Mouse (Mus musculus): ENCODE results near the gene Lclat1.

The Lclat1 gene

DNA sequence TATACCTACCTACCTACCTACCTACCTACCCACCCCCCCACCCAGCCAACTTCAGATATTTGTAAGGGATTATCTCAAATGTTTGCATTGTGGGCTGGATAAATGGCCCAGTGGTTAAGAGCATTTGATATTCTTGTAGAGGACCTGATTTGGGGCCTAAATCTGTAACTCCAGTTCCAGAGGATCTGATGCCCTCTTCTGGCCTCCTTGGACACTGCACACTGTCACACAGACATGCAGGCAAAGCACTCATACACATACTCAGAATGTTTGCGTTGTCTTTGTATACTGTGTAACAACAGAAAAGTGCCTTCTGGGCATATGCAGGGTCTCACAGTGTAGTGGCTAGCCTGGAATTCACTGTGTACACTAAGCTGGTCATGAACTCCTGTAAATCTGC lies 88.4 kb downstream of the Lclat1 start:
- peak; percentile 44 for DNase-seq (ENCODE audit: low spot score)

DNA sequence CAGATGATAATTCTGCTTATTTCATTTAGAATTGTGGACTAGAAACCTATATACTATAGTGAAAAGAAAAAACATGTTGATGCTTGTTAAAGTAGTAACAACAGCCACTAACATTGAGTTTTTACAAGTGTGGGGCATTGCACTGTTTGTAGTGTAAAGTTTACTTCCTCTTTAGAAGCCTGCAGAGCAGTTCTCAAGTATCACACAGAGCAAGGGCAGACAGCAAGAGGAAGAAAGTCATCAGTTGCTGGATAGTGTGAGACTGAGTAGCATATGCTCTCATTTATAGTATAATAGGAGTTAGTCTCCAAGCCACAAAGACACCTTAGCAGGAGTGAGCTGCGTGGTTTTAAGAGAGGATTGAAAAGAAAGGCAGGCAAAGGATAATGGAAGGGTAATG lies 89.9 kb downstream of the Lclat1 start:
- DNase-seq (ENCODE audit: low spot score) = no peak

- DNase-seq (ENCODE audit: low spot score) = no peak
Measured at GRCm38 (mm10) chr17:73199387-73199786, 91.6 kb downstream of the Lclat1 start.

DNA sequence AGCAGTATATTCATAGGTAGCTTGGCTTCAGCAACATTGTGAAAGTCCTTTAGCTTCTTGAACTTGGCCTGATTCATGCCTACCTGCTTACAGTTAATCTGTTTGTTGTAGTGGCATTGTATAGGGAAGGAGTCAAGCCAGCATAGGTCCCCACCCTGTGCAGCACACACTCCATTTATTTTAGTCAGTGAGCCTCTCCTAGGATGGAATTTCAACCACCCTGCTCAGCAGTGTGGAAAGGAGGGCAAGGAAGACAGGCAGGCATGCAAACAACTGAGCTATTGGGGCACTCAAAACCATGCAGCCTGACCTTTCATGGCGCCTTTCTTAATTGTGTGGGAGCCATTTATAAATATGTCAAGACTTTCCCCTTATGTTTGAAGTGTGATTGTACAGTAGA lies 92.6 kb downstream of the Lclat1 start:
- DNase-seq (ENCODE audit: low spot score) = no peak

- DNase-seq (ENCODE audit: low spot score) = no peak
Measured at GRCm38 (mm10) chr17:73203642-73204332, 96.0 kb downstream of the Lclat1 start.

- no peak for DNase-seq (ENCODE audit: low spot score)
Measured at GRCm38 (mm10) chr17:73210960-73211531, 103.3 kb downstream of the Lclat1 start.

- no peak for DNase-seq (ENCODE audit: low spot score)
Measured at GRCm38 (mm10) chr17:73212754-73213153, 105.0 kb downstream of the Lclat1 start.

- DNase-seq (ENCODE audit: low spot score) = no peak
Measured at GRCm38 (mm10) chr17:73213187-73213586, 105.4 kb downstream of the Lclat1 start.

DNA sequence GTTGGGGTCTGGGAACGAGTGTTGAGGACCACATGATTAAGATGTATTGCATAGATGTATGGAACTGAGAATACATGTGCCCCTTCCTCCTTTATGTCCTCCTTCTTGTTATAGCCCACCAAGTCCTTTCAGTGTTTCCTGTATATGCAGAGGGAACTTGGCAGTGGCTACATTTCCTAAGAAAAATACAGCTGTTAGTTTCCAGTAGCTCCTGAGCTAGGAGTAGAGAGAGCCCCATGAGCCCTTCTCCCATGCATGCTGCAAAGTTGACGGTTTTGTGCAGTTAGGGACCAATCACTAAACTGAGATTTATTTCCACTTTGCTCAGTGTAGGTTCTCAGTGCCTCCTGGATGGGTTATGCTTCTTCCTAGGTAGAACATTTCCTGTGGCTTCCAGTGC lies 105.9 kb downstream of the Lclat1 start:
- no peak for DNase-seq (ENCODE audit: low spot score)

GRCm38 (mm10) chr17:73217274-73217673 lies 109.5 kb downstream of the Lclat1 start:
- DNase-seq (ENCODE audit: low spot score) = no peak

GRCm38 (mm10) chr17:73220746-73221145 lies 113.0 kb downstream of the Lclat1 start:
- DNase-seq (ENCODE audit: low spot score) = no peak

DNA sequence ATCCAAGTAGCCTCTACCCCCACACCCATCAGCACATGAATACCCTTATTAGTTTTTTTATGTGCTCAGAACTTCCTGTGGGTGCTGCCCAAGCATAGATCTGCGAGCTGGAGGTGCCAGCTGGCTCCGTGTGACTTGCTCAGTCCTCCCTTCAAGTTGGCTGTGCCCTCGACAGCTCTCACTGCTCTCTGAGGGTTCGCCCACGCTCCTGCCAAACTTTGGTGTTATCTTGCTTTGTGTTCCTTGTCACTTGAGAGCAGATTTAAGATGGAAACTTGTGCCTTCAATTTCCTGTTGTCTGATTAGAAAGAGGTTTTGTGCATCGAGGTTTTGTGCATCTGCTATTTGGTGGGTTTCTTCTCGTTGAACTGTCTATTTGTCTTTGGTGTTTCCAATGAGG lies 114.3 kb downstream of the Lclat1 start:
- DNase-seq (ENCODE audit: low spot score) = no peak

GRCm38 (mm10) chr17:73225442-73225841 lies 117.7 kb downstream of the Lclat1 start:
- no peak for DNase-seq (ENCODE audit: low spot score)

DNA sequence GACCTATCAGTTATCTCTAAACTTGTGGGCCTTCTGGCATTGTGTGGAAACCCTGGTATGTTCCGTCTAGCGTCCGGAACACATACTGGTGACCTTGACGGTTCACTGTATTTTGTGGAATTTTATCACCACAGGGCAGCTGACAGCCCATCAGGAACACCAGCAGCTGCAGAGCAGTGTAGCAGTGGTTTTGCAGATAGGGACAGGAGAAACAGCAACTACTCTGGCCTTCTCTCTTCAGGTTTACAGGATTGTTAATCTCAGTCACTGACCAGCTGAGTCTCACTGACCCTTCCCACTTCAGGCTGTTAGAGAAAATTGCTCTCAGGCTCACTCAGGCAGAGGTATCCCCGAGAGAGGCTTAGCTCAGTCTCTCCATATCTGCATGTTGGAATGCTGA lies 118.2 kb downstream of the Lclat1 start:
- peak; percentile 21 for DNase-seq (ENCODE audit: low spot score)

DNA sequence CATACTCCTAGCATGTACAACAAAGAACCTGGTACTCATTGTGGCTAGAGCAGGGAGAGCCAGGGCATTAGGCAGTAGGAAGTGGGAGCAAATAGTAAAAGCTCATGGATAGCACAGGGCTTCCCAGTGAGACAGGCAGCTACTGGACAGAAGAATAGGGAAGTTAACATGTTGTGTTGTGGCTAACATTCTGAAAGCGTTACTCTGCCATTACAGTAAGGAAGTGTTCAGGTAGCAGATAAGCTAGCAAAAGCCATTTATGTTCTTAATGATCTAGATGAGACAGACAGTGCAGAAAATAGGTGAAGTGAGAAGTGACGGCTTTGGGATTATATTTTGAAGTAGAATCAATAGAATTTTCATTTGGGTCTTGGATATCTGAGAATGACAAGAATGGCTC lies 118.8 kb downstream of the Lclat1 start:
- DNase-seq (ENCODE audit: low spot score) = no peak

DNA sequence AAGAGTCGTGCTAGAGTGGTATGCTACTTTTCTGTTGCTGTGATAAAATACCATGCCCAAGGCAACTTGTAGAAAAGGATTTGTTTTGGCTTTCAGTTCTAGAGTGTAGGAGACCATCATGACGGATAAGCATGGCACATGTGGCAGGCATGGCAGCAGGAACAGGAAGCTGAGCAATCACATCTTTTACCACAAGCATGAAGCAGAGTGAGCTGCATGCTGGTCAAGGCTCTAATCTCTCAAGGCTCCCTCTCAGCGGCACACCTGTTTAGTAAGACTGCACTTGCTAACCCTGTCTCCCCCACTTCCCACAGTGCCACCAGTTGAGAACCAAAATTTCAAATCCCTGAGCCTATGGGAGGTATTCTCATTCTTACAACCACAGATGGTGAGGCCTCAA lies 119.6 kb downstream of the Lclat1 start:
- no peak for DNase-seq (ENCODE audit: low spot score)

DNA sequence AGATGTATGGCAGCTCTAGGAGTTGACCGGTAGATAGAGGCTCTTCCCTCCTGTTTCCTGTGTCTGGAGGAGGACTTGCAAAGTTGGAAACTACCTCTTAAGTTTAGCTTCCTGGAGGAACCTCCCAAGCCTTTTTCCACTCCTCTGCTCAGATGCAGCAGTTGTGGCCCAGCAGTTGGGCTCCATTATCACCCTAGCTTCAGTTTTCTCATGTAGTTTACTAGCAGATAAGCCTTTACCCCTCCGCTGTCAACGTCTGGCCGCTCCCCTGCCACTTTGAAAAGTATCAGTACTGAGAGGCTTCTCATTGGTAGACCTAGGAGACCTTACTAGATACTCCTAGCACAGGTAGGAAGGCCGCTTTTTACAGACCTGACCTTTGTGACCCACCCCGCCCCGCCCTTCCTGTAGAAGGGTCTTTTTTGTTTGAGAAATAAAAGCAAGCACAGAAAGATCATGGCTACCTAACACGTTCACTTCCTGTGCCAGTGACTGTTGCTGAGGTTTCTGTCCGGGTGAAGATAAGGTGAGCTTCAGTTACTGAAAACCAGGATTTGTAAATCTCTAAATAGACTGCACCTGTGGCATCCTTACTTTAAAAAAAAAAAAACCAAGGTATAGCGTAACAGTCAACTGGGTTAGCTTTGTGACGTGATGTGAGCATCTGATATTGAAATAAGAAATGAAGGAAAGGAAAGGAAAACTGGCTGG lies 121.8 kb downstream of the Lclat1 start:
- DNase-seq (ENCODE audit: low spot score) = no peak

- no peak for DNase-seq (ENCODE audit: low spot score)
Measured at GRCm38 (mm10) chr17:73230340-73230989, 122.7 kb downstream of the Lclat1 start.

DNA sequence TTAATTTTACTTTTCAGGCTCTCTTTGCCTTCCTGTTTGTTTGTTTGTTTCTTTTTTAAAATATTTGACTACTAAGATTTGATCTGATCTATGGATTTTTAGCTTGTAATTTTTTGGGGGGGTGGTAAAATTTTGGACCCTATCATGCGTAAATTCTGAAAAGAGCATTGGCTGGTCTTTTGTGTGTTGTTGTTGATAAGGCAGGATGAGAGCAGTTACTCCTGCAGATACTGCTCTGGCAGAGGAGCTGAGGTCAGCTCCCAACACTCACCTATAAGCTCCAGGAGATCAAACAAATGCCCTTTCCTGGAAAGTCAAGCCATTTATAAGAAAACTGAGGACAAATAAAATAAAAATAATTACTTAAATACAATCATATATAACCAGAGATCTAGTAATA lies 123.6 kb downstream of the Lclat1 start:
- no peak for DNase-seq (ENCODE audit: low spot score)

- no peak for DNase-seq (ENCODE audit: low spot score)
Measured at GRCm38 (mm10) chr17:73232593-73232992, 124.8 kb downstream of the Lclat1 start.

DNA sequence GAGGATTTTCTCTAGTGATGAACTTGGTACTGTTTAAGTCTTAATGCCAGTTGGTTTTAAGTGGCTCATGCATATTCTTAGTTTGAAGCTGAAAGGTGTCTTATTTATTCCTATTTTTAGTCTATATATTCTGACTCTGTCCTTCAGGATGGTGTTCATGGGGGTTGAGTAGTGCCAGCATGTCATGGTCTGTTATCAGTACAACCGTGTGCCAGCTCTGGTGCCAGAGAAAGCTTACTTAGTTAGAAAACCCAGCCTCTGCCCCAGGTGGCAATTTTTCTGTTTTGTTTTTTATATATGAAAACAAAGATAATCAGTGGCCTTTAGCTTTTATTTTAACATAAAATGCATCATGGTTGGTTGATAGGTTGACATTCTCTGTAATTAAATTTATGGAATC lies 126.2 kb downstream of the Lclat1 start:
- no peak for DNase-seq (ENCODE audit: low spot score)

- no peak for DNase-seq (ENCODE audit: low spot score)
Measured at GRCm38 (mm10) chr17:73237178-73237853, 129.5 kb downstream of the Lclat1 start.

Measured in embryo, embryonic 10 days (tissue).